Mouse (Mus musculus): ENCODE measurements at regions not wholly inside any gene's neighbourhood (a gene's known extent, or its start where the extent isn't known, plus 50 kb on each side); places are given as distances from the start of the nearest gene placed in this dataset.

DNA sequence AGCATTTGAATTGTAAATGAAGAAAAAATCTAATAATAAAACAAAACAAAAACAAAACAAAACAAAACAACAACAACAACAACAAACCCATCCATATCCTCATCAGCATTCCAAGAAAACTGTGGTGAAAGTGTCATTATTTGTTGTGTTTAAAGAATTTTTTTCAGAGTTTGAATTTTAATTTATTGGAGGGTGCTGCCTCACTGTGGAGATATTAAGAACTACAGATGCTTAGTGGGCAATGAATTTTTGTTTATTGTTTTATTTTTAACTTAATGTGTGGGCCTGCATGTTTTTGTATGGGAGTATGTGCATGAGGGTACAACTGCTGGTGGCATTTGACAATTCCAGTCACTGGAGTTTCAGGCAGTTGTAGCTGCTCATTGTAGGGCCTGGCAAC, 147.6 kb upstream of the Manea start:
- H3K9me3 ChIP-seq (ENCODE audit: control insufficient read depth, low read length): no peaks in the 10 kb centered on the region
- H3K4me1 ChIP-seq (ENCODE audit: control insufficient read depth, insufficient read depth, low read length): no peaks in the 10 kb centered on the region
- no peaks in the 10 kb centered on the region for H3K27me3 ChIP-seq (ENCODE audit: control insufficient read depth, insufficient read depth, low read length)
- H3K4me3 ChIP-seq (ENCODE audit: low read depth, low read length): no peak overlapping the region
- H3K4me2 ChIP-seq (ENCODE audit: low read depth, low read length): no peak overlapping the region
- no peak overlapping the region for H3K27ac ChIP-seq (ENCODE audit: low read depth, low read length)
- ATAC-seq (ENCODE audit: low read depth): no peak
- no peak overlapping the region for H3K9ac ChIP-seq (replicated peaks; ENCODE audit: low read depth, low read length)
- no peaks in the 10 kb centered on the region for H3K36me3 ChIP-seq (ENCODE audit: control insufficient read depth, insufficient read depth, low read length)

DNA sequence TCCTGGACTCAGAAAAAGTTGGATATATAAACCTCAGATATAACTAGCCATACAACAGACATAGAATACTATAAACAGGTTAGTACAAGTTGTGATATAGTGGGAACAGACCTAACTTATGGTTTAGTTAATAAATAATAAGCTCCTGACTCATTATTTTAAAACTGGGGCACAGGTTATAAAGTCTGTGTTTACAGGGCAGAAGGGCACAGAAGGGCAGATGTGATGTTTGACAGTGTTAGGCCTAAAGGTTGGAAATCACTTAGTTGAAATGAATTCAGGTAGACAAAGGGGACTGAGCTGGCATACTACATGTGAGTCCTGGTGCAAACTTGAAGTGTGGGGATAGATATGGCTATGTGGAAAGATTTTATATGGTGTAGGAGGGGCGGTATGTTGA, 128.2 kb upstream of the Manea start:
- no peak for ATAC-seq (ENCODE audit: low read depth)
- Histone ChIP-seq H3K9ac (replicated peaks; ENCODE audit: low read depth, low read length) (no peak overlapping the region), H3K9me3 (ENCODE audit: control insufficient read depth, low read length) (no peaks in the 10 kb centered on the region), H3K36me3 (ENCODE audit: control insufficient read depth, insufficient read depth, low read length) (no peaks in the 10 kb centered on the region), H3K27ac (ENCODE audit: low read depth, low read length) (no peak overlapping the region), H3K27me3 (ENCODE audit: control insufficient read depth, insufficient read depth, low read length) (no peaks in the 10 kb centered on the region), H3K4me3 (ENCODE audit: low read depth, low read length) (no peak overlapping the region), H3K4me1 (ENCODE audit: control insufficient read depth, insufficient read depth, low read length) (no peaks in the 10 kb centered on the region), H3K4me2 (ENCODE audit: low read depth, low read length) (no peak overlapping the region)
- WGBS: 86% methylated on average over 1 of the region's 1 CpGs

DNA sequence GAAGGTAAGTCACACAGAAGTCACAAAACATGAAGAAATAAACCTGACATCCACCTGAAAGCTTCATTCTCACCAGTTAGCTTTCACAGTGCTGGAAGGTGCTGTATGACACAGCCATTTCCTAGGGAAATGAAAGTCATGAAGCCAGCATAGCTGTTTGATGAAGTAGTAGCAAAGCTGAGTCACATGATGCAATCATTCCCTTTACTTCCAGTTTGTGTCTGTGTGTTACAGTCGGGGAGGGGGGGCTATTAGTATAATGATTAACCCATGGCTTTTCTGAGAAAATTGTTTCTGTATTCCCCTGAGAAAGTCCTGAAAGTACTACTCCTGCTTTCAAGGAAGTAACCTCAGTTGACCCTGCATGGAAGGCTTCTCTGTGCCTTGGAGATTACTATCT, 94.8 kb upstream of the Manea start:
- H3K27ac ChIP-seq (ENCODE audit: low read depth, low read length): no peak overlapping the region
- no peak for ATAC-seq (ENCODE audit: low read depth)
- H3K9ac ChIP-seq (replicated peaks; ENCODE audit: low read depth, low read length): no peak overlapping the region
- H3K4me3 ChIP-seq (ENCODE audit: low read depth, low read length): no peak overlapping the region
- no peak overlapping the region for H3K4me2 ChIP-seq (ENCODE audit: low read depth, low read length)
- no peaks in the 10 kb centered on the region for H3K36me3 ChIP-seq (ENCODE audit: control insufficient read depth, insufficient read depth, low read length)
- H3K4me1 ChIP-seq (ENCODE audit: control insufficient read depth, insufficient read depth, low read length): no peaks in the 10 kb centered on the region
- H3K9me3 ChIP-seq (ENCODE audit: control insufficient read depth, low read length): no peaks in the 10 kb centered on the region
- 56% methylated on average over 1 of the region's 1 CpGs for WGBS
- no peaks in the 10 kb centered on the region for H3K27me3 ChIP-seq (ENCODE audit: control insufficient read depth, insufficient read depth, low read length)

DNA sequence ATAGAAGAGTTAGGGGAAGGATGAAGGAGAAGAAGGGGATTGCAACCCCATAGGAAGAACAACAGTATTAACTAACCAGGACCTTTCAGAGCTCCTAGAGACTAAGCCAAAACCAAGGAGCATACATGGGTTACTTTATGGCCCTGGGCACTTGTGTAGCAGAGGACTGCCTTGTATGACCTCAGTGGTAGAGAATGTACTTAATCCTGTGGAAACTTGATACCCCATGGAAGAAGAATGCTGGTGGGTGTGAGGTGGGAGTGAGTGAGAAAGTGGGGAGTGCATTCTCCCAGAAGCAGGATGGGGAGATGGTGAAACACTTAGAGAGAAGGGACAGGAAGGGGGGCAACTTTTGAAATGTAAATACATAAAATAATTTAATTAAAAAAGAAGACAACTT, 75.4 kb upstream of the Manea start:
- no peaks in the 10 kb centered on the region for H3K4me1 ChIP-seq (ENCODE audit: control insufficient read depth, insufficient read depth, low read length)
- no peaks in the 10 kb centered on the region for H3K9me3 ChIP-seq (ENCODE audit: control insufficient read depth, low read length)
- no peak overlapping the region for H3K9ac ChIP-seq (replicated peaks; ENCODE audit: low read depth, low read length)
- no peak overlapping the region for H3K4me3 ChIP-seq (ENCODE audit: low read depth, low read length)
- no peak overlapping the region for H3K27ac ChIP-seq (ENCODE audit: low read depth, low read length)
- ATAC-seq (ENCODE audit: low read depth): no peak
- no peak overlapping the region for H3K4me2 ChIP-seq (ENCODE audit: low read depth, low read length)
- H3K36me3 ChIP-seq (ENCODE audit: control insufficient read depth, insufficient read depth, low read length): no peaks in the 10 kb centered on the region
- no peaks in the 10 kb centered on the region for H3K27me3 ChIP-seq (ENCODE audit: control insufficient read depth, insufficient read depth, low read length)

DNA sequence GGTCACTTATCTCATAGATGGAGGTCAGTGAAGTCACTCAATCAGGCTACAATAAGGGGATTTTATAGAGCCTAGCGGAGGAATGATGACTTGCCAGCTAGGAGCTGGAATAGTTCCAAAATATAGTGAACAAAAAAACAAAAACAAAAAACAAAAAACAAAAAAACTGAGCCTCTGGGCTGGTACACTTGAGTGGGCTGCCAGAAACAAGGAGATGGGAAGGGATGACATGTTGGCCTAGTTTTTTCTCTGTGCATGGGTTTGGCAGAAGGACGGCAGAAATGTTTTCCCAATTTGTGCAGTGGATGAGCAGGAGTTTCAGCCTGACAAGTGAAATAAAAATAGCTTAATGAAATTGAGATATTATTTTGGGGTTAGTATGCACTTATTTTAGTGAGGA, 57.6 kb upstream of the Manea start:
- no peaks in the 10 kb centered on the region for H3K4me1 ChIP-seq (ENCODE audit: control insufficient read depth, insufficient read depth, low read length)
- H3K27ac ChIP-seq (ENCODE audit: low read depth, low read length): no peak overlapping the region
- ATAC-seq (ENCODE audit: low read depth): no peak
- WGBS: 84% methylated on average over 2 of the region's 2 CpGs
- no peak overlapping the region for H3K4me2 ChIP-seq (ENCODE audit: low read depth, low read length)
- H3K27me3 ChIP-seq (ENCODE audit: control insufficient read depth, insufficient read depth, low read length): no peaks in the 10 kb centered on the region
- no peak overlapping the region for H3K4me3 ChIP-seq (ENCODE audit: low read depth, low read length)
- no peaks in the 10 kb centered on the region for H3K36me3 ChIP-seq (ENCODE audit: control insufficient read depth, insufficient read depth, low read length)
- H3K9ac ChIP-seq (replicated peaks; ENCODE audit: low read depth, low read length): no peak overlapping the region
- no peaks in the 10 kb centered on the region for H3K9me3 ChIP-seq (ENCODE audit: control insufficient read depth, low read length)

DNA sequence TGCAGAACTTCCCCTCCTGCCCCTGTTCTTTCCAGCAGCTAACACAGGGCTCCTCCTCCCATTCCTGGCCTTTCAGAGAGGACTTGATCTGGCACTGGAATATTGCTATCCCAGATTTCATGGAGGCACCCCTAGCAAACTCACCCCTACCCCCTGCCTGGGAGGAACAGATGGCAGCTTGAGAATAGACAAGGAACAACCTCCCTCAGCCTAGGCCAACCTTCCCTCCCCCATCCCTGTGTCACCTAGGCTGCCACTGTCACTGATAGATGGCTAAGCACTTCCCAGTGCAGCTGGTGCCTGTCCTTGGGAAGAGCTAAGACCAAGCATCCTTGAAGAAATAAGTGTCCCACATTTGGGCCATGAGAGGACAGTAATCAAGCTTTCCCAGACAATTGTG, 55.5 kb upstream of the Manea start:
- ATAC-seq (ENCODE audit: low read depth): no peak; the same call in 1 of the 2 replicates

More for the DNA sequence above, 55.5 kb upstream of the Manea start:
- H3K4me3 ChIP-seq (ENCODE audit: low read depth, low read length): no peak overlapping the region
- no peaks in the 10 kb centered on the region for H3K27me3 ChIP-seq (ENCODE audit: control insufficient read depth, insufficient read depth, low read length)
- H3K9me3 ChIP-seq (ENCODE audit: control insufficient read depth, low read length): no peaks in the 10 kb centered on the region
- no peaks in the 10 kb centered on the region for H3K36me3 ChIP-seq (ENCODE audit: control insufficient read depth, insufficient read depth, low read length)
- no peaks in the 10 kb centered on the region for H3K4me1 ChIP-seq (ENCODE audit: control insufficient read depth, insufficient read depth, low read length)
- H3K27ac ChIP-seq (ENCODE audit: low read depth, low read length): no peak overlapping the region
- no peak overlapping the region for H3K9ac ChIP-seq (replicated peaks; ENCODE audit: low read depth, low read length)
- H3K4me2 ChIP-seq (ENCODE audit: low read depth, low read length): no peak overlapping the region

All from neural tube, embryonic 14.5 days (tissue).